Mouse (Mus musculus) kidney, adult 10 weeks (tissue): ENCODE results near the gene Per2. TPM values are rescaled to one million over a fixed set of nuclear protein-coding genes. Genes with fewer than 3 reads are reported as not detected.

Experiments
- polyA plus RNA-seq: library from polyadenylated mRNA; stranded (reverse); fragments of 350-450 nt; fragmentation: Illumina TruSeq; extraction: RNeasy Lipid Tissue Mini Kit (QIAGEN cat#74804); gene quantifications from one replicate; pipeline ENCODE4 v1.2.3, GENCODE M21; 2014; ENCODE audit warnings: low read depth, low replicate concordance

Per2 gene
- 1.2 TPM for polyA plus RNA-seq

DNA sequence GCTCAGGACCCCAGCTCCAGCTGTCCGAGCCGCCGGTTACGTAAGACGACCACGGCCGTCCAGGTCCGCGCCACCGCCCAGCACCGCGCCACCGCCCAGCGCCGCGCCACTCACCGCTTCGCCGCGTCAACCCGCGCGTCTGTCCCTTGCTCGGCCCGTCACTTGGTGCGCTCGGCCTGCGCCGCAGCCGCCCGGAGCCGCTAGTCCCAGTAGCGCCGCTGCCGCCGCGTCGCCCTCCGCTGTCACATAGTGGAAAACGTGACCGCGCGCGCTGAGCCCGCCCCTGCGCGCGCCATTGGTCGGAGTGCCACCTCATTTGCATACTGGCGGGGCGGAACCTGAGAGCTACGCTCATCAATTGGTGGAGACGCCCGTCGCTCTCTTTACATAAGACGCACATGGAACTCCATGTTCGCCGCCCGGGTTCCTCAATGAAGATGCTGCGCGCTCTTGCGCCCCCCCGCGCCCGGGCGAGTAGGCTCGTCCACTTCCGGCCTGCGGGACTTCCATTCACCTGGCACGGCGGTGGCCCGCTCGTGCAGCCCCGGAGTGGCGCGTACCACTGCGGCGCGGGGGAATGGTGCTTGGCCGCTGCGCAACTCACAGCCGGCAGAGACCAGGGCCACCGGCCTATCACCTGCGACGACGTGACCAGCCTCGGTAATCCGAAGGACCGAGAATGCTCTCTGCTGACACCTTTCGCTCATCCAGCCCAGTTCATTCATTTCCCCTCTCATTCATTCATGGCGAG, at the start of gene Per2:
Gene Per2, minus strand, starts transcription at position 266 of the 751 bp plus-strand sequence.

GRCm38 (mm10) chr1:91494457-91495140, 35.5 kb upstream of the Per2 start, which contains the start of gene Traf3ip1:
Traf3ip1 (plus strand) TSS chr1:91494647.

GRCm38 (mm10) chr1:91413898-91414594, 45.1 kb downstream of the Per2 start, which contains the start of gene Hes6:
Hes6 (minus strand) TSS chr1:91414038.

GRCm38 (mm10) chr1:91398260-91399062, 60.7 kb downstream of the Per2 start, which contains the start of gene Ilkap:
Ilkap (minus strand) TSS chr1:91398815.

GRCm38 (mm10) chr1:91366215-91367108, 92.7 kb downstream of the Per2 start, which contains the start of gene Erfe:
Erfe (plus strand) TSS chr1:91366430.

Other genes with a start within 250 kb of the Per2 start
- 90.8 TPM for gene Ube2f, start 209.0 kb downstream of the Per2 start, polyA plus RNA-seq
- gene Scly, start 161.0 kb downstream of the Per2 start, polyA plus RNA-seq: 25.8 TPM
- gene Espnl, start 137.2 kb downstream of the Per2 start, polyA plus RNA-seq: 0.08 TPM
- not detected for gene Klhl30, start 108.3 kb downstream of the Per2 start, polyA plus RNA-seq
- gene Erfe, start 92.9 kb downstream of the Per2 start, polyA plus RNA-seq: not detected
- 39.9 TPM for gene Ilkap, start 60.5 kb downstream of the Per2 start, polyA plus RNA-seq
- gene Hes6, start 45.3 kb downstream of the Per2 start, polyA plus RNA-seq: 0.44 TPM
- gene Traf3ip1, start 35.3 kb upstream of the Per2 start, polyA plus RNA-seq: 5.5 TPM
- 7.1 TPM for gene Asb1, start 81.2 kb upstream of the Per2 start, polyA plus RNA-seq